Mouse (Mus musculus) thymus, postnatal 4 days (tissue): ENCODE results near the gene Hs3st1.
"Not testable (repeated sequence)": the region's sequence is repeated elsewhere in the genome, so short reads cannot be mapped to it uniquely, and the experiment has no call there.

Source experiments
- DNase-seq: peaks from one replicate; pipeline ENCODE4 v3.0.0; 2021

The Hs3st1 gene

GRCm38 (mm10) chr5:39755375-39755774 lies at the start of gene Hs3st1:
TSS of gene Hs3st1 (minus strand) at chr5:39755475.
- DNase-seq, result not testable (repeated sequence)

DNA sequence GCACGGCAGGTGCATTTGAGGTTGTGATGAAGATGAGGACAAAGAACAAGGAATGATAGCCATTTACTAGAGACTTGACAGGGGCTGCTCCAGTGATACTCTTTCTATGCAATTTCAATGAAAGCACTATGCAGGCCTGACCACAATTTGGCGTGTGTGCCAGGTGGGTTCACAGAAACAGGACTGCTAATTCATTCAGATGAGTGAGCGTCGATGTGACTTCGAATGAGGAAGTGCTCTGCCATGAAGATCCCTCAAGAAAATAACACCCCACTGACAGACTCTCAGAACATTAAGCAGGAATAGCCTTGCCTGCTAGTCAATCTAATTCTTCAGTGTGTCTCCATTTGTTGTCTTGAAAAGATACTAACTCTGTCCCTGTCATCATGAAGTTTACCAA lies 49.4 kb upstream of the Hs3st1 start:
- DNase-seq, result no peak

DNA sequence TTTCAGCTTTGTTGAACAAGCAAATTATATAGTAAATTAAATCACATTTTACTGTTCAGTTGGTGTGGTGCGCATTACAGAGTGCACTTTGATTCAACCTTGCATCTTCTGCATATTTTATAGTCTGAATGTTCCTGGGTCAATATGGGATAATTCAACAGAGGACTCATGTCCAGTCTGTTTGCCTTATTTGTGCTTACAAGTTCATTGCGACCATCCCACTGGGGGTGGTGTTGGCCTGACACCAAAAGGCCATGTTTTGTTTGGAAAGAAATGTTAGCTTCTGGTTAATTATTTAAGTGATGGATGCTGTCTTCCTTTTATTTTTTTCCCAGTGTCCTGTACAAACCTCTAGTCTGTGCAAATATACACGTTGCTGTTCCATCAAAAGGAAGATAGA lies 48.7 kb upstream of the Hs3st1 start:
- no peak for DNase-seq

- no peak for DNase-seq
These were observed 48.2 kb upstream of the Hs3st1 start for GRCm38 (mm10) chr5:39803457-39803856.

- DNase-seq, result no peak
These were observed 46.8 kb upstream of the Hs3st1 start for GRCm38 (mm10) chr5:39802110-39802509.

DNA sequence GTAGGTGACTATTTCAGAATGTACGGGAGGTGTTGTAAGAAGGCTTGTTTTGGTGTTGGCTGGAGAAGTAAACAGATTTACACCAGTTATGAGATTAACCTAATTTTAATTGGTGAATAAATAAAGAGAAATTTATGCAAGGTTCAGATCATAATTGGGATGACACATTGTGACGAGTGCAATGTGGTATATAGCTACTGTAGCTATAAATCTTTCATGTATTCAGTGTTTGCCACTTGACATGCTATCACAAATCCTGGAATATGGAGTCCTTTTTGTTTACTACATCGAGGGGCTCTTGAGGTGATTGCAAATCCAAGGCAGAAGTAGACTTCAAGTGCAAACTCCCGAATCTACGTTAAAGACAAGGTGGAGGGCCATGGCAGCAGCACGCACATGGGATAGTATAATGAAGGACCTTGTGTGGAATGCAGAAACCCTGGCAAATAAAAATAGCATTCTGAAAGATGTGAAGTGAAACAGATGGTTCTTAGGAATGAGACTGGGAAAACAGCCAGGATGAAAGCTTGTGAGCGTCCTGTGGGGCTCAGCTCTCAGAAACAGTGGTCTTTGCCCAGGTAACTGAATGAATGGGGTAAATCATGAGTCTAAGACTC lies 21.9 kb upstream of the Hs3st1 start:
- no peak for DNase-seq

DNA sequence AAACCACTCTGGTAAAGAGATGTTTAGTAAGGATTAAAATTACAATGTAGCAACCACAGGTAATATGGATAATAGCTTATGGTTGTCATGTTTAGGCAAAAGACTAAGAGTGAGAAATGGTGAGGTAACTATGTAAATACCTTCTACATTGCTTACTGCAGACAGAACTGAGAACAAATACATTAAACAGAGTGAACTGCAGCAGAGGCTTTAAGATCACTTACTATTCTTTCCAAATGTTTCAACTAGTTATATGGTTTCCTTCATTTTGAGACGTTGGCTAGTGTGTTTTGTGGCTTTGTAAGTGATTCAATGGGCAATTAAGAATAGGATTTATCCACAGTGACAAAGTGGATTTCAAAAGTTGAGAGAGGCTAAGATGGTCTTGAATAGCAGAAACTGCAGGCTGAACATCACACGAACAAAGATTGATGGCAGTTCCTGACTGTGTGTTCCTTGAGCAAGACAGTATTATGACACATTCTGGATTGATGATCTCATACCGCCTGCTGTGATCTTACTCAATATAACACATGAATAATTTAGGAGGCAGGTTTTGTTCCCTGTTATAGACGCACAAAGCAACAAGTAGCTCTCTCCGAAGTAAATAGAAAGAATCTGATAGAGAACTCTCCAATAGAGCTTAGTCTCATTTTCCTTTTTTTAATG lies 16.5 kb upstream of the Hs3st1 start:
- no peak for DNase-seq

- DNase-seq, result no peak
These were observed 6.6 kb upstream of the Hs3st1 start for GRCm38 (mm10) chr5:39761682-39762456.

DNA sequence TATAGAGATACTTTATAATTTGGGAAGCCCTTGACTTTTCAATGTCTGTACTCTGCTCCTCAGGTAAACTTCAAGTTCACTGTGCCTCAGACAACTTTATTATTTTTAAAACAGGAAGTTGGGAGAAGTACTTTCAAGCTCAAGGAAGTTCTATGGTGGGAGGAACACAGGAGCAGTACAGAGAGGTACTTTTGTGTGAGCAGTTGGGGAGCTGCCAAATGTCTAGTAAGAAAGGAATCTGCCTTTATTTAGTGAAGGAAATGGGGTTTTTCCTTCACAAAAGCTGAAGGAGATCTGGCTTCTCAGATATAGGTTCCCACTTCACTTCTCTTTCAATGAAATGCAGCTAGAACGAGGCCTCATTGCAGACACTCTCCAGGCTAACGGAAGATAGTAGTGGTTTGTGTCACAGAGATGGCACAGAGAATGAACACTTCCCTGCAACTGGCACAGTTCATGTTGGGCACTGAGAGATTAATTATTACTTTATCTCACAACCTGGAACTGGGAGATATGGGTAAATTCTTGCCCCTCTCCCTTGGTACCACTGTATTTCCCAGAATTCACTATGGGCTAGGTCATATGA lies 3.7 kb upstream of the Hs3st1 start:
- DNase-seq, result no peak

- no peak for DNase-seq
These were observed 18.4 kb downstream of the Hs3st1 start for GRCm38 (mm10) chr5:39736843-39737242.

- no peak for DNase-seq
These were observed 21.4 kb downstream of the Hs3st1 start for GRCm38 (mm10) chr5:39733750-39734443.

GRCm38 (mm10) chr5:39733013-39733749 lies 22.1 kb downstream of the Hs3st1 start:
- DNase-seq, result no peak

GRCm38 (mm10) chr5:39715694-39716550 lies 39.4 kb downstream of the Hs3st1 start:
- no peak for DNase-seq

GRCm38 (mm10) chr5:39715193-39715592 lies 40.1 kb downstream of the Hs3st1 start:
- no peak for DNase-seq

DNA sequence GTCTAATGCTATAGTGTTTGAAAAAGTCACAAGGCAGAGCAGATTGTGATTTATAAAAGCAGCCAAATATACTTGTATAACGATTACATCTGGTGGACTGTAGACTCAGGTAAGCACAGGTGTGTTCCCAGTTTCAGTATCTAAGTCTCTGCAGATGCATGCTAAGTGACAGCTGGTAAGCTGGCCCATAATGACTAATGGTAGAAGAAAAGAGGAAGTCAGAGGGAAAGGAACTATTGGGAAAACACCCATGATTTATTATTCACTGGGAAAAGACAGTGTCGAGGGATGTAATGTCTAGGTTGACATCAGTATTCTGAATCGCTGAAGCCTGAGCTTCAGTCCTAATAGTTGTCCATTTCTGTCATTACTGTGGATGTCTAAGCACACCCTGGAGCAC lies 49.7 kb downstream of the Hs3st1 start:
- DNase-seq, result no peak

- no peak for DNase-seq
These were observed 94.4 kb downstream of the Hs3st1 start for GRCm38 (mm10) chr5:39660826-39661225.

GRCm38 (mm10) chr5:39659417-39659816 lies 95.9 kb downstream of the Hs3st1 start:
- DNase-seq, result no peak

DNA sequence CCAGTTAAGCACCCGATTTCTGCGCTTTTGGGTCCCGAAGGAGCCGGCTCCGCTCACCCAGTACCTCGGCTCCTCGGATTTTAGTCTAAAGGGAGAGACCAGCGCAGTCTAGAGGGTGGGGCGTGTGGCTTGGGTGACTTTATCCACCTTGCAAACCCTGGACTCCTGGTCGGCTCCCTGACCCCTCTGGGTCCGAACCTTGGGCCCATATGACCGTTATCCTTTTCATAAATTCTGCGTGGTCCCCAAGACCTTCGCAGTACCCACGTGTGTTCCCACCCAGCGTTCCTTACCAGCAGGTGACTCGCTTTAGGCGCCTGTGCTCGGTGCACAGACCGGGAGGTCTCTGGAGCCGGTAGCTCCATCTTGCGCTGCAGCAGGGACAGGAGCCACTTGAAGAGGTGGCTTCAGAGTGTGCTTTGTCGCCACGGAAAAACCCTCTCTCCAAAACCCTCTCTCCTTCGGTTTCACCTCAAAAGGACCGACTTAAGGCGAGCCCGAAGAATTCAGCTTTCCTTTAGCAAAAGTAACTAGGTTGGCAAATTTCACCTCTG lies 110.4 kb downstream of the Hs3st1 start:
- no peak for DNase-seq

DNA sequence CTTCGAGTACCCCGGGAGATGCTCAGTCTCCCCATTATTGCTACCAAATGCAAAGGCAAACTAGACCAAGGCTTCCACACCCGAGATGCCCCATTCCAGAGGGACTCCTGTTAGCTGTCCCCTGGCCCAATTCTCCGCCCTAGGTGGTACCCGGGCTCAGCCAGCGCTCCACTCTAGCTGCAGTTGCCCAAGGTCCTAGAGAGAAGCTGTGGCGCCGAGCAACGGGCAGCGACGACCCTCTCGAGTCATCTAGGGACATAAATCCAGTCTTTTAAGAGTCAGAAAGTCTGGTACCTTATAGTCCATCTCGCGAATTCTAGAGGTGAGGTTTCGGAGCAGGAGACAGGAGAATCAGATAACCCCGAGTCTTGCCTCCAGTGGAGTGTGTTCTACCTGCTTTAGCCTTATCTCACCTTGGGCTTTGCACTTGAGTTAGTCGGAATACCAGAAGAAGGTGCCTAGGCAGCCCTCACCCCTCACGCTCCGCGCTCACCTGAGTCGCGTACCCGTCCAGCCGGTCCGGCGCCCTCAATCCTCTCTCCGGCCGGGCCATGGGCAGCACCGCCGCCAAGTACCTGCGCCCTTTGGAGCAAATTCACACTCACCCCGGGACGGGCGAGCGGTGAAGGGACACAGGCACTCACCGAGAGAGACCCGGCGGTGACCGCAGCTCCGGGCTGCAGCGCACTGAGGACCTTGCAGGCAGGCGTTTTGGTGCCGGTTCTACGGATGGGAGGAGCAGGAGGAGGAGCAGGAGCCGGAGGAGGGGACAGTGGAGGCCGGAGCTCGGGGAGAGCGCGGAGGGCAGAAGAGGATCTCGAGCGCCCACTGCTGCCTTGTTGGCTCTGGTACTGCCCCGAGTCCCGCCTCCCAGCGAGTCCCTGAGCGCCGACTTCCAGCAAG lies 111.1 kb downstream of the Hs3st1 start:
- DNase-seq, result peak; percentile 51
